Mouse (Mus musculus) kidney, embryonic 14.5 days (tissue): ENCODE measurements around the gene Cacnb3. TPM values are rescaled to one million over a fixed set of nuclear protein-coding genes. Genes with fewer than 3 reads are reported as not detected.
A peak's percentile ranks its signal among the peaks of the same experiment; 100 is the strongest.

ENCODE experiments used
- ATAC-seq: fragments of 200-750 bp; cut with Nextera tagmentation; 2 replicates; pipeline ENCODE4 v1.8.0; 2017; ENCODE audit warnings: moderate number of reproducible peaks, mild to moderate bottlenecking, moderate TSS enrichment, moderate library complexity; ENCODE audit not compliant: low FRiP score, low TSS enrichment
- H3K27ac ChIP-seq: fragments of 300-500 bp; sonication (generic); 2 replicates; pipeline ENCODE4 v1.5.1; 2014; ENCODE audit warnings: low read depth, mild to moderate bottlenecking, low read length, moderate library complexity, mixed read lengths
- H3K27me3 ChIP-seq: fragments of 300-500 bp; sonication (generic); 2 replicates; pipeline ENCODE4 v1.6.1; 2014; ENCODE audit warnings: mild to moderate bottlenecking, low read length; ENCODE audit not compliant: control insufficient read depth, insufficient read depth
- H3K36me3 ChIP-seq: fragments of 300-500 bp; sonication (generic); 2 replicates; pipeline ENCODE4 v1.6.1; 2014; ENCODE audit warnings: low read length, mixed read lengths; ENCODE audit not compliant: control insufficient read depth, insufficient read depth
- H3K4me1 ChIP-seq: fragments of 300-500 bp; sonication (generic); 2 replicates; pipeline ENCODE4 v1.6.1; 2014; ENCODE audit warnings: low read length, mixed read lengths; ENCODE audit not compliant: control insufficient read depth, insufficient read depth
- H3K4me2 ChIP-seq: fragments of 300-500 bp; sonication (generic); replicated peaks from 2 replicates; pipeline ENCODE4 v1.6.1; 2014; ENCODE audit warnings: low read depth, mild to moderate bottlenecking, low read length
- H3K4me3 ChIP-seq: fragments of 300-500 bp; sonication (generic); 2 replicates; pipeline ENCODE4 v1.5.1; 2014; ENCODE audit warnings: mild to moderate bottlenecking, low read length
- H3K9ac ChIP-seq: fragments of 300-500 bp; sonication (generic); 2 replicates; pipeline ENCODE4 v1.6.1; 2014; ENCODE audit warnings: low read depth, mild to moderate bottlenecking, low read length, moderate library complexity
- H3K9me3 ChIP-seq: fragments of 300-500 bp; sonication (generic); 2 replicates; pipeline ENCODE4 v1.6.1; 2016; ENCODE audit warnings: low read length; ENCODE audit not compliant: control insufficient read depth
- WGBS: fragments of 180-500 bp; shearing (Covaris S2); extraction: QIAGEN DNeasy Blood & Tissue Kit; methylation state at CpG from one replicate; pipeline ENCODE4 v1.1.7; 2014; 5-methylcytosine and 5-hydroxymethylcytosine counted together
- polyA plus RNA-seq: library from polyadenylated mRNA; unstranded; fragments of >200 nt; fragmentation: Nextera tagmentation; extraction: Ambion mirVana; gene quantifications from 2 replicates; pipeline ENCODE4 v1.2.1, GENCODE M21; 2014

Cacnb3 gene
- polyA plus RNA-seq, 1 experiment from 2014 or later, result 26.5 TPM

DNA sequence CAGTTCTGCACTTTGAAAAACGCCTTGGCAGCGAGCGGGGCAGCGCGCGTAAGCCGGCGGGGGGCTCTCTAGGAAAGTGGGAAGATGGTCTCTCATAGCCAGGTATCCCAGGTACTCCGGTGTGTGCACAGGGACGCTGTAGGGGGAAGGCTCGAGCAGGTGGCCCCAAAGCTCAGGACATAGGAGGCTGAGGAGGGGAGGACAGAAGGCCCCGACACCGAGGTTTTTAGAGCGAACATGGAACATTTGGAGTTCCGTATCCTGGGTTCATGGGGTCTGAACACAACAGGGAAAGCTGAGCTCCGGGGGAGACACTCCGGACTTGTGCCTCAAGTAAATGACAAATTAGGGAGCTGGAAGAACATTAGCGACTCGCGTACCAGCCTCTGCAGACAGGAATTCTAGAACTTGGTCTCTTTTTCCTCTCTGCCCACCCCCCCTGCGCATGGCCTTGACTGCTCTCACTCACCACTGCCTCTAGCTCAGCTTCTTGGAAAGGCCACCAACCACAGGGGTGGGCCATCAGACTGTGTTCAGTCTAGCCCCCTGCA, 4.7 kb downstream of the Cacnb3 start:
- Histone ChIP-seq H3K4me2 (peak overlapping the region; percentile 95), H3K9ac (peak overlapping the region; percentile 84), H3K9me3 (no peaks in the 10 kb centered on the region), H3K4me1 (peaks cover 42% of the 10 kb centered on the region), H3K27me3 (peaks cover 7% of the 10 kb centered on the region; the same call in 1 of the 2 replicates), H3K4me3 (peak overlapping the region; percentile 92), H3K36me3 (peaks cover 6% of the 10 kb centered on the region; the same call in 1 of the 2 replicates), H3K27ac (no peak overlapping the region; the same call in 1 of the 2 replicates)
- 1% methylated on average over 21 of the region's 21 CpGs for WGBS
- no peak for ATAC-seq

DNA sequence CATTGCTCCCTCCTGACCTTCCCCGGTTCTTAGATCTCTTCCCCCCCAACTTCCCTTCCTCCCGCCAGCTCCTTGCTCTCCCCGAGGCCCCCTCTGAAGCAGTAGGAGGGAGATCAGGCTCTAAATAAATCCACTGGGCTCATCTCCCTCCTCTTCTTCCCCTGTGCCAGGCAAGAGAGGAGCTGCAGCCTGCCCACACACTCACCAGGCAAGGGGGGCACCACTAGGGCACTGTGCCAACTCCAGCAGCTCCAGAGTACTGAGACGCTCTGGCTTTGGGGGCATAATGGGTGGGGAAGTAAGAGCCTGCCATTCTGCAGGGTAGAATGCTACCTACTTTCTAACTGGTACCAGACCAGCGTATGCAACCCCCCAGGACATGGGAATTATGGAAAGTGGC, 5.9 kb downstream of the Cacnb3 start:
- H3K9ac ChIP-seq, result no peak overlapping the region
- no peak for ATAC-seq
- H3K4me1 ChIP-seq, result peaks cover 33% of the 10 kb centered on the region
- no peaks in the 10 kb centered on the region for H3K9me3 ChIP-seq
- 52% methylated on average over 5 of the region's 5 CpGs for WGBS
- H3K27me3 ChIP-seq, result peaks cover under 1% of the 10 kb centered on the region; the same call in 1 of the 2 replicates
- peaks cover 12% of the 10 kb centered on the region for H3K36me3 ChIP-seq
- H3K4me3 ChIP-seq, result peak overlapping the region; percentile 92; the same call in 1 of the 2 replicates
- H3K4me2 ChIP-seq, result peak overlapping the region; percentile 95; the same call in 1 of the 2 replicates
- no peak overlapping the region for H3K27ac ChIP-seq

DNA sequence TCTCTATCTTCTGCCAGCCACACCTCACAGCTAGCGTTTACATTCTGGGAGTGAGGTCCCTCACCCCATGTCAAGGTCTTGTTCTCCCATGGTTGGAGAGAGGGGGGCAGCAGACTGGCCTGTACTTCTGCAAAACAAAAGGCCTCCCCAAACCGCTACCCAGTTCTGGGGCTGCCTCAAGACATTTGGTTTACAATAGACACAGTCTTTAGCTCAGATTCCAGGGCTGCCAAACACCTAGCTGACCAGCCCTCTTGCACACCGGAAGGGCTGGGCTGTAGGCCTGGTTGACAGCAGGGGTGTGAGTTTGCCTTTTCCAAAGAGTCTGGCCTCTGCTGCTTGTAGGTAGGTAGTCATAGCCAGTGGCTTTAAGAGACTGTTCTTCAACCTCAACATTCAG, 6.5 kb downstream of the Cacnb3 start:
- Histone ChIP-seq H3K27me3 (no peaks in the 10 kb centered on the region; the same call in 1 of the 2 replicates), H3K4me1 (peaks cover 27% of the 10 kb centered on the region; the same call in 1 of the 2 replicates), H3K9ac (no peak overlapping the region), H3K9me3 (no peaks in the 10 kb centered on the region), H3K4me2 (no peak overlapping the region), H3K4me3 (no peak overlapping the region), H3K27ac (no peak overlapping the region), H3K36me3 (peaks cover 19% of the 10 kb centered on the region)
- 55% methylated on average over 3 of the region's 3 CpGs for WGBS
- ATAC-seq, result no peak

DNA sequence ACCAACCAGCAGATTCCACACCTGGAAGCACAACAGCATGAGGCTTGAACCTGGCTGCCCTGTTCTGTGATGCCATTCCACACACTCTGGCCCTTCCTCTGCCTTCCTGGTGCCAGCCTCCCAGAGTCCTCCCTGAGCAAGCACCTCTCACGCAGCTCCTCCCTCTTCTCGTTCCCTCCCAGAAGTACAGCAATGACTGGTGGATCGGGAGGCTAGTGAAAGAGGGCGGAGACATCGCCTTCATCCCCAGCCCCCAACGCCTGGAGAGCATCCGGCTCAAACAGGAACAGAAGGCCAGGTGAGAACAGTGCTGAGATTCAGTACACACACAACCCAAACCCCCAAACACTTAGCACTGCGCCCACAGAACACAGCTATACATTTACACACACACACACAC, 9.5 kb downstream of the Cacnb3 start:
- Histone ChIP-seq H3K27ac (no peak overlapping the region), H3K4me3 (no peak overlapping the region), H3K9ac (no peak overlapping the region), H3K4me2 (no peak overlapping the region), H3K4me1 (peaks cover 11% of the 10 kb centered on the region; the same call in 1 of the 2 replicates), H3K9me3 (no peaks in the 10 kb centered on the region), H3K36me3 (peaks cover 44% of the 10 kb centered on the region), H3K27me3 (no peaks in the 10 kb centered on the region)
- 35% methylated on average over 8 of the region's 8 CpGs for WGBS
- no peak for ATAC-seq

DNA sequence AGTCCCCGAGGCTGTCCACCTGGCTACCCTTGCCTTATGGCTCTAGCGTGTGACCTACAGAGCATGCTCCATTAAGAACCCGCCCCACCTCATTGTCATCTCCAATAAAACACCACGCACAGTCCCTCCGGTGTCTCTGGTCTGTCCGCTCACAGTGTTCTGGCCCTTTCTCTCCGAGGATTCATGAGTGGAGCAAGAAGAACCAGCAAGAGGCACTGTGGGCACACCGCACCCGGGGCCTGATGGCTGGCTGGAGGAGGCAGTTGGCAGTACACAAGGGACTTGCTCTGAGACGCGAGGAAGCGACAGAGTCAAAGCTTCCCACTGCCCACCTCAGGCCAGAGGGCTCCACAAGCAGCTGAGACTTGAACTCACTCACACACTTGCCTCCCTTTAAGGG, 13.8 kb downstream of the Cacnb3 start:
- no peak overlapping the region for H3K4me3 ChIP-seq
- H3K4me1 ChIP-seq, result no peaks in the 10 kb centered on the region
- WGBS, result 86% methylated on average over 12 of the region's 12 CpGs
- no peak for ATAC-seq
- no peak overlapping the region for H3K27ac ChIP-seq
- H3K9me3 ChIP-seq, result no peaks in the 10 kb centered on the region
- no peaks in the 10 kb centered on the region for H3K27me3 ChIP-seq
- no peak overlapping the region for H3K9ac ChIP-seq
- H3K4me2 ChIP-seq, result no peak overlapping the region
- H3K36me3 ChIP-seq, result peaks cover 85% of the 10 kb centered on the region

DNA sequence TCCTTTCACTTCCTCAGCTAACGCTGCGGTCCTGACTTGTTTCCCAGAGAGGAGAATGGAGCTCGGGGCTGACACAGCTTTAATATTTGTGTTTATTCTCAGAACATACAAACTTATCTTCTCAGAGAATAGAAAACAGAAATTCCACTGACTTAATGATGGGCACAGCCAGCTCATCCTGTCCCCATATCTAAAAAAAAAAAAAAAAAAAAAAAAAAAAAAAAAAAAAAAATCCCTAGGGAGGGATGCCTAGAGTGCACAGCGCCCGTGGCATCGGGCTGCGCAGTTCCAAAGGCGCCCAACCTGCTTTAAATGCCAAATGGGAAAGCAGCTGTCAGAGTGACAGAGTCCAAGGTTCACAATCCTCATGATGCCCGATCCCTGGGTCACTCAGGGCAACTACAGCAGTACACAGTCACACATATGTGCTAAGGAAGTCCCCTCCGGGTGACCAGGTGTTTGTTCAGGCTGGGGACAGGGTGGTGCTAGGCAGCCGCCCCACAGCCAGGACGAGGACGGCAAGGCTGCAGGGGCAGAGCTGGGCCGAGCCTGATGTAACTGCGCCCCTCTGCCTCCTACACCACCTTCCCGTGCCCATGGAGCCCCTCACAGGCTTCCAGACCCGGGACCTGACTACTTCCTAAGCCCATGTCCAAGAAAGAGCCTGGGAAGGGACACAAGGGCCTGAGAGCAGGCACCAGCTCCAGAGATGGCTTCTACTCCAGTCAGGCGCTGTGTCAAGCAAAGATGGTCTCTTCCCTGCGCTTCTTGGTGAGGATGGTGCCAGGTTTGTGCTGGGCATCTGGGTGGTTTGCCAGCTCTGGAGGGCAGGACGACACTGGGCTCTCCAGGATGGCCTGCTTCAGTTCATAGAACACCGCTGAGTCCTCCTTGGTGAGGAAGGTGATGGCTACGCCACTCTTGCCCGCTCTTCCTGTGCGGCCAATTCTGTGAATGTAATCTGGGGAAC, 14.7 kb downstream of the Cacnb3 start:
- no peaks in the 10 kb centered on the region for H3K4me1 ChIP-seq
- no peak overlapping the region for H3K4me2 ChIP-seq
- WGBS, result 86% methylated on average over 24 of the region's 24 CpGs
- peaks cover 89% of the 10 kb centered on the region for H3K36me3 ChIP-seq
- no peak overlapping the region for H3K4me3 ChIP-seq
- no peak overlapping the region for H3K9ac ChIP-seq
- no peaks in the 10 kb centered on the region for H3K9me3 ChIP-seq
- no peak overlapping the region for H3K27ac ChIP-seq
- H3K27me3 ChIP-seq, result no peaks in the 10 kb centered on the region
- no peak for ATAC-seq

DNA sequence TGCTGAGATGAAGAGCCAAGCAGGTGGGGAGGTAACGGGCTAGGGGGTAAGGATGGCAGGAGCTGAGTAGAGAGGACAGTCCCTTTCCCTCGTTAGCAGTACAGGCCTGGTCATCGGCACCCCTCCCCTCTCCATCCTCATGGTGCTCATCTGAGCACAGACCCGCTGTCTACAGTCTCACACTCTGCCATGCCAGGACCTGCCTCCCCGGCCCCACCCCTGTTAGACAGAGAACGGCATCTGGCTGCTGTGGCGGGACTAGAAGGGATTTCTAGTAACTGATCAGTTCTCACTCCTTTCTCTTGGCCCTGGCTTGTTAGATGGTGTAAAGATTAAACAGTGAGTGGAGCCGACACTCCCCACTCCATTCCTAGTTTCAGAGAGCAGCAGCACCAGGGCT, 16.1 kb downstream of the Cacnb3 start:
- Histone ChIP-seq H3K9me3 (no peaks in the 10 kb centered on the region), H3K4me2 (no peak overlapping the region), H3K9ac (no peak overlapping the region), H3K4me1 (no peaks in the 10 kb centered on the region), H3K27ac (no peak overlapping the region), H3K4me3 (no peak overlapping the region), H3K36me3 (peaks cover 94% of the 10 kb centered on the region), H3K27me3 (no peaks in the 10 kb centered on the region)
- ATAC-seq, result no peak
- WGBS, result 84% methylated on average over 8 of the region's 8 CpGs

DNA sequence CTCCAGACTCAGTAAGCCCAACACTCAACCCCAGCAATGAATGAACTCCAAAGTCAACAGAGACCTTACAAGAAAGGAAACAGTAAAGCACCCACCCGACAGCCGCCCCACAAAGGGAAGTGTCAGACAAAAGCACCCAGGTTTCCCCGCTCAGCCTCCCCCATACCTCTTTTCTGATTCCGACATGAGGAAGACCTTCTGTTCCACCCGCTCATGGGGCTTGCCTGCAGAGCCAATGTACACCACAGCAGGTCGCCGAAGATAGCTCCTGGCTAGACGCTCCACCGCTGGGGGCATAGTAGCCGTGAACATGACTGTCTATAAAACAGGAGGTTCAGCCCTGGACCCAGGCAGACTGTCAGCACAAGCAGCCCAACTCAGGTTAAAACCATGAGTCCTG, 16.7 kb downstream of the Cacnb3 start:
- no peak for ATAC-seq
- H3K4me3 ChIP-seq, result no peak overlapping the region
- H3K4me1 ChIP-seq, result no peaks in the 10 kb centered on the region
- no peaks in the 10 kb centered on the region for H3K27me3 ChIP-seq
- no peak overlapping the region for H3K27ac ChIP-seq
- 85% methylated on average over 10 of the region's 10 CpGs for WGBS
- H3K4me2 ChIP-seq, result no peak overlapping the region
- no peaks in the 10 kb centered on the region for H3K9me3 ChIP-seq
- peaks cover 94% of the 10 kb centered on the region for H3K36me3 ChIP-seq
- no peak overlapping the region for H3K9ac ChIP-seq

DNA sequence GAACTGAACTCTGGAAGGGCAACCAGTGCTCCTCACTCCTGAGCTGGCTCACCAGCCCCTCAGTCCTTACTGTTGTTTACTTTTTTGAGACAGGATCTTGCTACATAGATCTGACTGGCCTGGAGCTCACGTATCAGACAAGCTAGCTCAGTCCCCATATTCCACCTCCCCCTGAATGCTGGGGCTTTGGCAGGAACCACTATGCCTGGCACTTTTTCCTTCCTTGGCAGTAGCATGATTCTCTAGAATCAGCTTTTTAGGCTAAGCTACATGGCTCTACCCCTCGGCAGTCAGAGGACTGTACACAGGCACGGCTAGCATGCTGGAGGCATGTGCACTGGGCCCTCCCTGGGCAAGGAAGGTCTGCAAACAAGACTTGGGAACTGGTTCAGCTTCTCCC, 17.4 kb downstream of the Cacnb3 start:
- Histone ChIP-seq H3K27me3 (no peaks in the 10 kb centered on the region), H3K27ac (no peak overlapping the region), H3K4me1 (no peaks in the 10 kb centered on the region), H3K4me3 (no peak overlapping the region), H3K4me2 (no peak overlapping the region), H3K9ac (no peak overlapping the region), H3K36me3 (peaks cover 97% of the 10 kb centered on the region), H3K9me3 (no peaks in the 10 kb centered on the region)
- WGBS, result 94% methylated on average over 3 of the region's 3 CpGs
- ATAC-seq, result no peak
